Mouse (Mus musculus): ENCODE results near the gene Dnmt3l.
"Not testable (repeated sequence)": the region's sequence is repeated elsewhere in the genome, so short reads cannot be mapped to it uniquely, and the experiment has no call there.

Gene Dnmt3l

DNA sequence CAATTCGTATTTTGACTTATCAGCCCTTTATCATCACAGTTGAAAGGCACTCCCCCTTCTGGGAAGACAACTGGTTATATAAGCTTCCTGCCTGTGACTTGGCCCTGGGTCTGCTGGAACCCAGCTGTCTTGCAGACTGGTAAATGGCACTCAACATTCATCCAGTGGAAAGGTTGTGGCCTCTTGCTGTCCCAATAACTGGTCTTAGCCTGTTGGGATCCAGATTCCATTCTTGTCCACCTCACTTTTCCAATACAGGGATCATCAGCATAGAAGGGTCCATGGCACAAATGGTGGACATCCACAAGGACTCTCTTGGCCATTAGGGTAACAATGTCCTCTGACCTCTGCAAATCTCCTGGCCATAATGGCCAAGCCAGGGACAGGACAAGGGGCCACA, 42.3 kb downstream of the Dnmt3l start:
- DNase-seq (ENCODE audit: low read depth, low spot score), result no peak

DNA sequence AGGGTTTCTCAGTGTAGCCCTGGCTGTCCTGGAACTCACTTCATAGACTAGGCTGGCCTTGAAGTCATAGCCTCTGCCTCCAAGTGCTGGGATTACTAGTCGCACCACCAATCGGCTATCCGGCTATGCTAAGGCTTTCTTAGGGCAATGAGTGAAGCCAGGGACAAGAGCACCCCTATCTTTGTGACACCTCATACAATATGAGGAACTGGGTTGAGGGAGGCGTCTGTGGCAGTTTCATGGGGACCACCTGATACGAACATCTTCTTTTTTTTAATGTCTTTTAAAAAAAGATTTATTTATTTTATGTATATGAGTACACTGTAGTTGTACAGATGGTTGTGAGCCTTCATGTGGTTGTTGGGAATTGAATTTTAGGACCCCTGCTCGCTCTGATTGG, 44.0 kb downstream of the Dnmt3l start:
- DNase-seq (ENCODE audit: low read depth, low spot score), result no peak

DNA sequence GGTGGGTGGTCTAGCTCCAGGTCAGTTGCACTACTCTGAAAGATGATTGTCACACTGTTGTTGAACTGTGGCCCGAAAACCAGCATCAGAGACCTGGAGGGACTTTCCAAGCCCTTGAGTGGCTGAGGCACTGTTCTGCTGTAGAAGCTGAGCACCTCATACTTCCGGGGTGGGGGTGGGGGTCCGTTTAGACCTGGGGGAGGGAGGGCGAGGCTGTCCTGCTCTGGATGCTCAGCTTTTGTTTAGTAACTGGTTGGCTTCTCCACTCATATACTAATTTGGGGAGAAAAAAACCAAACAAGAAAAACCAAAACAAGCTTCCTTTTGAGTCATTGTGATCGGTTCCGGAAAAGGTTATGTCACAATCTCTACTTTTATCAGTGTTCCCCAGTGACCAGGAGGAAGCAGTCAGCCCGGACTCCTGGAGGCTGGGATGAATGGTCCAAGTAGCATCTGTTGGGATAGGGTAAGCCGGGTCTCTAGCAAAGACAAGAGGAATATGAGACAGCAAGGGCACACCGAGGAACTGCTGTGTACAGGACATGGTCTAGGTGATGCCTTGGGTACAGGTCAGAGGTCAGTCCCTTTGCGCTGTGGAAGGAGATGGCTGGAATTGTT, 44.8 kb downstream of the Dnmt3l start:
- DNase-seq (ENCODE audit: low read depth, low spot score), result no peak

DNA sequence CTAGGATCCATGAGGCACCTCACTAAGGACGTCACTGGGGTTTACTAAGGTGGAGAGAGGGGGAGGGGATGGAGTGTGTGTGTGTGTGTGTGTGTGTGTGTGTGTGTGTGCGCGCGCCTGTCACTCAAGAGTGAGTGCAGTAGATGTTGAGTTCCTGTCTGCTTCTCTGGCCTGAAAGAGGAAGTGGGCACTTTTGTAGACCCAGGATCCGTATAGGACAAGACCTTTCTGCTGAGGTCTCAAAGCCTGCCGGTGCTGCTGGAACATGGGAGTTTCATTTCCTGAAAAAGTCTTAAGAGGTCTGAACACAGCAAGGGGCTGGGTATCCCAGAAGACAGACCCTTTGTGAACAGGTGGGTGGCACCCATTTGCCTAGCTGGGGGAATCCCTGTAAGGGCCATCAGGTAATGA, 45.4 kb downstream of the Dnmt3l start:
- no peak for DNase-seq (ENCODE audit: low read depth, low spot score)

DNA sequence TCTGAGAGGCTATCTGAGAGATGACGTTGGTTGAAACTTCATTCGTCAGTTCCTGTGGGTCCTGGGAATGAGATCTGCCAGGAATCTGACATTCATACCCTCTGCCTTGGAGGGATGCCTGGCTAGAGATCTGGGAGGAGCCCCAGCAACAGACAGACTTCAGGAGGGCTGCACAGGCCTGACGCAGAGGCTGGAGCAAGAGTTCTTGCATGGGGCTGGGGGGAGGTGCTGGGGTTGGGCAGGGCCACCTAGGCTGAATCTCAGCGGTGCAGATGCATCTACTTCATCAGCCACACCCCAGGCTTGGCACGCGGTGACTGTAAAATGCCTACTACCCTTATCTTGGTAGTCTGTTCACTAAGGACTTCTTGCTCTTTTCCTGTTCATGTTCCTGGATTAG, 48.5 kb downstream of the Dnmt3l start:
- no peak for DNase-seq (ENCODE audit: low read depth, low spot score)

DNA sequence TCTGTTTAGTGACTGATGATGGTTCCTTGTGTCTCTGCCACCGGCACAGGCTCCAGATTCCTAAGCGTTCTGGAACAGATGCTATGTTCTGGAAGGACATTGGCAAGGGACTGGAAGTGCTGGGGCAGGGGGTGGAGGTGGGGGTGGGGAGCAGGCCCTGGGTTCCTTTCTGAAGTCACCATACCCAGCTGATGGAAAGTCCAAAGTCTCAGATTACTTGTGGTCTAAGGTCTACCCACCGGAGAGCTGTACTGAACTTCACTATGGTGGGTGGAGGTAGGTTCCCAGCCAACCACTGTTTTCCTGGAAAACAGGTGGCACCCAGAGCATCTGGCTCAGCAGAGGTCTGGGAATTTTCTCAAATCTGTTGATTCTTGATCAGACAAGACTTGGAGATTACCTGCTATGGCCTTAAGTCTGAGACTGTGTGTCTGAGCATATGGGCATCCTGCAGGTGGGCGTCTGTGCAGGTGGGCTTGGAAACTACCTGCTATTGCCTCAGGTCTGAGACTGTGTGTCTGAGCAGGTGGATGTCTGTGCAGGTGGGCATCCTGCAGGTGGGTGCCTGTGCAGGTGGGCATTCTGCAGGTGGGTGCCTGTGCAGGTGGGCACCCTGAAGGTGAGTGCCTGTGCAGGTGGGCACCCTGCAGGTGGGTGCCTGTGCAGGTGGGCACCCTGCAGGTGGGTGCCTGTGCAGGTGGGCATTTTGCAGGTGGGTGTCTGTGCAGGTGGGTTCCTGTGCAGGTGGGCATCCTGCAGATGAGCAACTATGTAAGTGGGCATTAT, 49.2 kb downstream of the Dnmt3l start:
- no peak for DNase-seq (ENCODE audit: low read depth, low spot score)

DNA sequence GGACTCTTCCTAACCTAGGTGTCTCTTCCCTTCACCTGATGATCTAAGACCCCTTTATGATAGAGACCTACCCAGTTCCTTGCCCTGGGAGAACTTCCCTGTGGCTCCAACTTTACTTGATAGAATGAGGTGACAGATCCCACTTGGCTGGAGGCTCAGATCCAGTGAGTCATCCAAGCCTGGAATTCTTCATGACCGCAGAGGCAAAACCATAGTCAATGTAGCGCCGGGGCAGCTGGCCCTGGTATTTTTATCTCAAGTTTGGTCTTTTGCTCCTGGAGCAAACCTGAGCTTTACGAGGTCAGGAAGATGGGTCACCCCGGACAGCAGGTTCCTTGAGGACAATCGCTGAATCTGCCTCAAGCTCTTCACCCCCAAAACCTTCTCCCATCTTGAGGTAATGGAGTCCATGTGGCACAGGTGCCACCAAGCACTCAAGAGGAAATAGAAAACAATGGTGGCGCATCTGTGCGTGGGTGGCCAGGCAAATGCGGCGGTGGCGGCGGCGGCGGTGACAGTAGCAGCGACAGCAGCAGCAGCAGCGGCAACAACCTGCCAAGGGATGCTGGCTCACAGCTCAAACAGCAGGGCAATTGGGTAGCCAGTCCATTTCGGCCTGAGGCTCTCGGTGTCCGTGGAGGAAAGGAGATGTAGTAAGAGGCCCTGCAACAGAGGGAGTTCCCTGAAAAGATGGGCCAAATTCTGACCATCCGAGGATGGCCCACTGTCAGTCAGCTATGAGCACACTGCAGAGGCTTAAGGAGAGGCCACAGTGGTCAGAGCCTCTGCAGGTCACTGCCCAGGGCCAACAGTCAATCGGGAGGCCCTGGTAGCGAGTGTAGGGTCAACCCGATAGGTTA, 50.3 kb downstream of the Dnmt3l start:
- no peak for DNase-seq (ENCODE audit: low read depth, low spot score)

DNA sequence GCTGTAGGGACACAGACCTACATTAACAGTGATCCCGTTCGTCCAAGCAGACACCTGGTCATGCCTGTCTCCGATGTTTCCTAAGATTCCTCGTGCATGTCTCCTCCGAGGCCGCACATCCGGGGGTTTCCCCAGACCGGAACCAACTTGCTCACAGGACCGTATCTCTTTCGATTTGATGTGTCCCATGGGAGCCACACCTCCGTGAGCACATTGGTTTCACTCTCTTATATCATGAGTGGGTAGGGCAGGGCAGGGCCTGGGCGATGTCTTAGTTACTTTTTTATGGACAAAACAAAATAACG, 50.9 kb downstream of the Dnmt3l start:
- DNase-seq (ENCODE audit: low read depth, low spot score), result no peak

DNA sequence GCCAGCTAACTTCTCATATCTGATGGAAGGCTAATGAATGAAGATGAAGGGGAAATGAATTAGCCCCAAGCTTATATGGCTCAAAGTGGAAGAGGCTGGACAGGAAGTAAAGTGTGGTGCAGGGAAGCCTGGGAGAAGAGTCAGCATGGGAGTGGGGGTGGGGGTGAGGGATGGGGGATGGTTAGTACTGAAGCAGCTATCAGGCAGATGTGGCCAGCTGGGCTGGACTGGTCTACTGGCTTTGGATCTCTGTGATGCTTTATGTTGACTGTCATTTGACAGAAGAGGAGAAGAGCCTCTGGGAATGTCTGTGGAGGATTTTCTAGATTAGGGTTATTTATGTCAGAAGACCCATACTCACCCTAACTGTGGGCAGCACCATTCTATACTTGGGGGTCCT, 53.5 kb downstream of the Dnmt3l start:
- no peak for DNase-seq (ENCODE audit: low read depth, low spot score)

DNA sequence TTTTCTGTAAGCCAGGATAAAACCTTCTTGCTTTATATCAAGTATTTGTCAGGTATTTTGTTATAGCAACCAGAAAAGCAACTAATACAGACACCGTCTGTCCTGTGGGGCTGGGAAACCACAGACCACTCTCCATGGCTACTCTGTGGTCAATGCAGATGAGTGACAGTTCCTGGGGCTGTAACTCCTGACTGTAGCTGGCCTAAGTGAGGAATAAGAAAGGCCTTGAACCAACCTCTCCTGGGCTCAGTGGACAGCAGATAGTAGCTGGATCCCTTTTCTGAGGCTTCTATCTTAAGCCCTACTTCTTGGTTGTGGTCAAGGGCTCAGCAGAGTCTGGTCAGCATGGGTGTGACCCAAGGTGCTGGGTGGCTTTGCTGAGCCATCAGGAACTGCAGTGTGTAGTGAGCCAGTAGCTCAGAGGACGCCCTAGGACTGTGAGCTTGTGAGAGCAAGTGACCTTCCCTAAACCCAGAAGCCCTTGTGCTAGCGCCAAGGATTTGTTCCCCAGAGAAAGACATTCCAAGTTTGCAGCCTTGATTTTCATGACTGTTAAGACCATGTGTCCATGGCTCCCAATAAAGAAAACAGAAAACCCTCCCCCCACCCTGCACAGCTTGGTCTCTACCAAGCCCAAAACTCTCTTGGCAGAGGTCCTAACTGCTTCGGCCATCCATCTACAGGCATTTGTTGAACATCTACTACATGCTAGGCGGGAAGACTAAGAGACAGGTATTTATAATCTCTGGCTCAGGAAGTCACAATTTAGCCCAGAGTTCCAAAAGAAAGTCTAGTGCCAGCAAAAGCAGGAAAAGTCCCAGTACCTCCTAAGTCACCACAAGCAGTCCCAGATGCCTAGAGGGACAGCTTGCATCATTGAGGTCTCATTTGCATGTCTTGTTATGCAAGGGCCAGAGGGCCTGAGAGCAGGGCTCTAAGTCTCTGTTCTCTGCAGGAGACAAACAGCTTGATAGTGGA, 54.5 kb downstream of the Dnmt3l start:
- DNase-seq (ENCODE audit: low read depth, low spot score), result no peak

DNA sequence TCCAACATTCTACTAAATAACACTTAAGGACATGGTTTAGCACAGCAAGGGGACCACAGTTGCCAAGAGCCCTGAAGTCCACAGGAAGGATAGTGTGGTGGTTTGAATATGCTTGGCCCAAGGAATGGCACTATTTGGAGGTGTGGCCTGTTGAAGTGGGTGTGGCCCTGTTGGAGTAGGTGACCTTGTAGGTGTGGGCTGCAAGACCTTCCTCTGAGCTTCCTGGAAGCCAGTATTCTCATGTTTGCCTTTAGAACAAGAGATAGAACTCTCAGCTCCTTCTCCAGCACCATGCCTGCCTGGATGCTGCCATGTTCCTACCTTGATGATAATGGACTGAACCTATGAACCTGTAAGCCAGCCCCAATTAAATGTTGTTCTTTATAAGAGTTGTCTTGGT, 58.1 kb downstream of the Dnmt3l start:
- not testable (repeated sequence) for DNase-seq (ENCODE audit: low read depth, low spot score)

DNA sequence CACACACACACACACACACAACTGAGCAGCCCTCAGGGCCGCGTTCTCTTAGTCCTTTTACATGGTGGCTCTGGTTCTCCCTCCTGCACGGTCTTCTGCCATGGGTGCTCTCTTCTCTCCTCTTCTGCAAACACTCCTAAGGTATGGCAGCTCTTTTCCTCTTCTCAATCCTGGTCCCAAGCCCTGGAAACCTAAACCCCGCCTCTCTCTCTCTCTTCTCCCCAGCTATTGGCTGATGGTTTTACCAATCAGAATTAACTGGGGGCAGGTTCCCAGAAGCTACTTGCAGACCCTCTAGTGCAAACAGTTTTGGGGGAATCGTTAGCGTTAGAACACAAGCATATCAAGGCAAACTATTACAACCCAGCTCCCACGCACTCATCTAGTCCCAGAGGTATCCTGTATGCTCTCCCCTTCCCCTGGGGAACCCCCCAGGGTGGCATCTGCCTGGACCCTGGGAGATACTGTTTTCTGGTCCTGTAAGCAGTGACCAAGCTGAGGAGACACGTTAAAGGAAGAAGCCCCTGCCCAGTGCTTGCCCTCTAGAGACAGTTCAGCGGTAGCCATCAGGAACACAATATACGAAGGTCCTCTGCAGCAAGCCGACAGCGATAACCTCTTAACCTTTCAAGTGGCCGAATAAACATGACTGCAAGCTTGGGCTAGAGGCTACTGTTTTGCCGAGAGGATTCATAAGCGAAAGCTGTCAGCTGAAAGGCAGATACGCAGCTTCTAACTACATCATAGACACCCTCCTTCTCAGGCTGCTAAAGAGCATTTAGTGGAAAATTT, 59.4 kb downstream of the Dnmt3l start:
- peak; percentile 47 for DNase-seq (ENCODE audit: low read depth, low spot score)

DNA sequence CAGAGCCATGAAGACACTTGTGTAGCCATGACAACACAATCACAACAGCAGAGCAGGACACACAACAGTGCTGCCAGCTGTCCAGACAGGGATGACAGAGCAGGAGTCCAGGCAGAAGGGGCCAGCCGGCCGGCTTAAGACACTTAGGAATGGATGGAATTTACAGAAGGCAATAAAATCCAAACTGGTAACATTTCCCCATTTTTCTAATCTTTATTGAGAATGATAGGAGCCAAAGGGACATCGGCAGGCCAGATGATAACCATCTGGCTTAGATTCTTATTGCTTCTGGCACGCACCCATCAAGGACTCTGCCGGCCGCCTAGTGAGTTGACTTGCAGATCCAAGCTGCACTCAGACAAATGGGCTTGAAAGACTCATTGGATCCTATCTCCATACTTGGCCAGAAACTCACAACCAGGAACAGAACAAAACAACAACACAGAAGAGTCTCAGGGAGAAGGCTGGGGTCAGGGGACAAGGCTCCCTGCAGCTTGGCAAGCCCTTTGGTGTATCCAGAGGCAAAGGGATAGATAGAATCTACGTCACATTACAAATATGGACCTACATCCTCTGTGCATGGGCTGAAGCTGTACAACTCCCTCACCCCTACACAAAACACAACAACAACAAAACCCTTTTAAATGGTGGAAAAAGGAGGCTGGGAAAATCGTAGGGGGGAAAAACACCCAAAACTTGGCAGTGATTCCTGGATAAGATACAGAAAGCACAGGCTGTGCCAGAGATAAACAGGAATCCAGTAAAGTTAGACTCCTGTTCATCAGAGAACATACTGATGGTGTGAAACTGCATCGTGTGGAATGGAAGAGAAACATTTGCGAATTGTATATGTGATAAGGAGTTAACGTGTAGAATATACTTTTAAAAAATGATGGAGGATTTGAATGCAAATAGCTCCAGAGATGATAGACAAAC, 63.1 kb downstream of the Dnmt3l start:
- no peak for DNase-seq (ENCODE audit: low read depth, low spot score)

DNA sequence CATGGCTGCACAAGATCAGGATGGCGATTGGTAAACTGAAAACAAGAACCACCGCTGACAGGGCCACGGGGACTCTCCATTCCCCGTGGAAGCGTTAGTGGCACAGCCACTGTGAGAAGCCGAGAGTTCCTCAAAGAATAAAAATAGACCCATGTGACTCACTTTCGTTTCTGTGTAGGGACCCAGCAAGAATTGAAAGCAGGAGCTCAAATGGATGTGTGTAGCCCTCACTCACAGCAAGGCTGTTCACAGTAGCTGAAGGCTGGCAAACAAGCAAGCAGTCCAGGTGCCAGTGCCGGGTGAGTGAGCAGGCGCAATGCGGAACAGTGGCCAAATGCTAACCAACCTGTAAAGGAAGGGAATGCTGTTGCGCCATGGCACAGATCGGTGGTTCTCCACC, 63.8 kb downstream of the Dnmt3l start:
- DNase-seq (ENCODE audit: low read depth, low spot score), result no peak

Data from mesoderm, embryonic 11.5 days (tissue).